Mouse (Mus musculus): Measurements from ENCODE around the gene Traf4. TPM values are rescaled to one million over a fixed set of nuclear protein-coding genes. Genes with fewer than 3 reads are reported as not detected.

Gene Traf4
- total RNA-seq, 2 experiments from 2014 or later, result 10.5 to 12.5 TPM

DNA sequence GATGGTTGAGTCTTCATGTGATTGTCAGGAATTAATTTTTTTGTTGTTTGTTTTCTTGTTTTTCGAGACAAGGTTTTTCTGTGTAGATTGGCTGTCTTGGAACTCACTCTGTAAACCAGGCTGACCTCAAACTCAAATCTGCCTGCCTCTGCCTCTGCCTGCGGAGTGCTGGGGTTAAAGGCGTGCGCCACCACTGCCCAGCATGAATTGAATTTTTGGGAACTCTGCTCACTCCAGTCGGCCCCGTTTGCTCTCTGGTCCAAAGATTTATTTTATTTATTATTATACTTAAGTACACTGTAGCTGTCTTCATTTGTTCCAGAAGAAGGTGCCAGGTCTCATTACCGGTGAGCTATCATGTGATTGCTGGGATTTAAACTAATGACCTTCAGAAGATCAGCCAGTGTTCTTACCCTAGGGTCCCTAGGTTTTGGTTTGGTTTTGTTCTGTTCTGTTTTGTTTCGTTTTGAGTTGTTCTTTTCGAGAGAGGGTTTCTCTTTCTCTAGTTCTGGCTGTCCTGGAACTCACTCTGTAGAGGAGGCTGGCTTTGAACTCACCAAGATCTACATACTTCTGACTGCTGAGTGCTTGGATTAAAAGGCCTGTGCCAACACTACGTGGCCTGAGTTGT is 18.6 kb upstream of the Traf4 start:
- no peak for DNase-seq (ENCODE audit: low spot score in 2 of 2)
- intact Hi-C loops (cut with DNase I), result loop anchor here (10.0 kb wide), 1 partner anchor 359 kb away; no protein-coding TSS in a partner anchor

- DNase-seq (ENCODE audit: low spot score in 2 of 2), result peak; percentile 88 to 91
- intact Hi-C loops (cut with DNase I), result loop anchor here (10.0 kb wide), 1 partner anchor 358 kb away; no protein-coding TSS in a partner anchor
These were observed 17.8 kb upstream of the Traf4 start, which contains the start of gene Rpl23a for GRCm38 (mm10) chr11:78182961-78183844. Gene Rpl23a, minus strand, starts transcription at chr11:78183584.

- no peak for DNase-seq (ENCODE audit: low spot score in 2 of 2)
- intact Hi-C loops (cut with DNase I), result loop anchor here (10.0 kb wide), 1 partner anchor 358 kb away; no protein-coding TSS in a partner anchor
These were observed 17.1 kb upstream of the Traf4 start for GRCm38 (mm10) chr11:78182450-78182849.

DNA sequence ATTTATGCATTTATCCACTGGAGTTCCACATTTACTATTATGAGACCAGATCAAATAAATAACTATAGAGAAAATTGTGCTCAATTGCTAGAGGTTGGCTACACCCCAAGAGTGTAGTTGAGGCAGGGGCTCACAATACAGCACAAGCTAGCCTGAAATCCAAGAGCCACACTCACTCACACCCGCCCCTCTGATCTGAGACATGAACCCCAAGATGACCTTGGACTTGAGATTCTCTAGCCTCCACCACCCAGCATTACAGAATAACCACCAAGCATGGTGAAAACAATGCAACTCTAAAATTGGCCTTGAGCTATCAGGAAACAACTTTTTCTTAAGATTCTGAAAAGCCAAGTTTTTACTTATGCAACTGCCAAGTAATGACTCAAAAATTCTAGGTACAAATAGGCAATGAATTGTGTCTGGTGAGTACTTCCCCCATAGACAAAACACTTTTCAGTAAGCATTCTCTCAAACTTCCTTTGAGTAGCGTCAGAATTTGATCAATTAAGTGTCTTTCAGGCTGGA is 16.5 kb upstream of the Traf4 start:
- intact Hi-C loops (cut with DNase I), result loop anchor here (10.0 kb wide), 1 partner anchor 357 kb away; no protein-coding TSS in a partner anchor
- no peak for DNase-seq (ENCODE audit: low spot score in 2 of 2)

DNA sequence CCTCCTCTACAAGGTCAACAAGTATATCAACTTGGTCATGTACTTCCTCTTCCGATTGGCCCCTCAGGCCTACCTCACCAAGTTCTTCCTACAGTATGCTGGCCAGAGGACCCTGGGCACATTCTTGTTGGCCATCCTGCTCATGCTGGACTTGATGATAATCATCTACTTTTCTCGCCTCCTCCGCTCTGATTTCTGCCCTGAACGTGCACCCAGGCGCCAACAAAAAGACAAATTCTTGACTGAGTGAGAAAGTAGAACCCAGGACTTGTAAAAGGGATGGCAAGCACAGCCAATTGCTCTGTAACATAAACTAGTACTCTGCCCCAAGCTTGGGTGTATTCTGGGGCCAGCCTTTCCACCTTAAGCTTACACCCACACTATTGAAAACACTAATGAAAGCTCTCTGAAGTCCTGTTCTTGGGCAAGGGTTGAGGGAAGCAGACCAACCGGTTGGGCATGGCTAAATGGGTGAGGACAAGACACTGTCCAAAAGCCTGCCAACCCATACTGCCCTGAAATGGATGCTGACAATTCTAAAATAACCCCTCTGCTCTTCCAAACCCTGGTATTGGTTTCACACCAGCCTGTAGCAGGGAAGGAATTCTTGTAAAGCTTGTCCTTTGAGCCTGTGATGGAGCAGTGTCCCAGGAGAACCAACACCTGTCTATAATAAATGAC is 14.8 kb upstream of the Traf4 start:
- no peak for DNase-seq (ENCODE audit: low spot score in 2 of 2)
- intact Hi-C loops (cut with DNase I), result loop anchor here (10.0 kb wide), 1 partner anchor 355 kb away; no protein-coding TSS in a partner anchor

GRCm38 (mm10) chr11:78179438-78179999 is 14.1 kb upstream of the Traf4 start:
- no peak for DNase-seq (ENCODE audit: low spot score in 2 of 2)
- intact Hi-C loops (cut with DNase I), result loop anchor here (5.0 kb wide), 3 partner anchors 117 to 197 kb away; partner anchors contain the start of genes Flot2 and Phf12

DNA sequence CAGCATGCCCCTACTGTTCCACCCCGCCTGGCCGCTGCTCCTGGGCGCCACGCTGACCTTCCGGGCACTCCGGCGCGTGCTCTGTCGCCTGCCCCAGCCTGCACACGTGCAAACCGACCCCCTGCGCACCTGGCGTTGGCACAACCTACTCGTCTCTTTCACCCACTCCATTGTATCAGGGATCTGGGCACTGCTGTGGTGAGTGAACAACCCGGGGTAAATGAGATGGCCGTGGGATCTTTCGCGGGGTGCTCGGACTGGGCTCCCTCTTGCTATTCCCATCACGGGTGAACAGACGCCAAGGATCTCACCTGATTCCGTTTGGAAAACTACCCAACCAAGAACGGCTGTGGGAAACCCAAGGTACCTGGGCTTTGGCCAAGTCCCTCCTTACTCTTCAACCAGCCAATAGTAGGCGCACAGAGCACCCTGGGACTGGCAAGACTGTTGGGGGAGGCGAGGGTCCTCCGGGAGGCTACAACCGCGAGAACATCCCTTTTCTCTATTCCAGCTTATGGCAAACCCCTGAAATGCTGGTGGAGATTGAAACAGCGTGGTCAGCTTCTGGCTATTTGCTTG is 13.6 kb upstream of the Traf4 start:
- intact Hi-C loops (cut with DNase I), result loop anchor here (5.0 kb wide), 3 partner anchors 117 to 197 kb away; partner anchors contain the start of genes Flot2 and Phf12
- DNase-seq (ENCODE audit: low spot score in 2 of 2), result peak in 1 of 2 experiments; percentile 50

- DNase-seq (ENCODE audit: low spot score in 2 of 2), result peak; percentile 90 to 93
- intact Hi-C loops (cut with DNase I), result loop anchor here (5.0 kb wide), 3 partner anchors 116 to 196 kb away; partner anchors contain the start of genes Flot2 and Phf12
These were observed 12.8 kb upstream of the Traf4 start for GRCm38 (mm10) chr11:78177903-78178858.

GRCm38 (mm10) chr11:78177437-78177836 is 12.0 kb upstream of the Traf4 start:
- DNase-seq (ENCODE audit: low spot score in 2 of 2), result no peak
- intact Hi-C loops (cut with DNase I), result loop anchor here (5.0 kb wide), 3 partner anchors 115 to 195 kb away; partner anchors contain the start of genes Flot2 and Phf12

DNA sequence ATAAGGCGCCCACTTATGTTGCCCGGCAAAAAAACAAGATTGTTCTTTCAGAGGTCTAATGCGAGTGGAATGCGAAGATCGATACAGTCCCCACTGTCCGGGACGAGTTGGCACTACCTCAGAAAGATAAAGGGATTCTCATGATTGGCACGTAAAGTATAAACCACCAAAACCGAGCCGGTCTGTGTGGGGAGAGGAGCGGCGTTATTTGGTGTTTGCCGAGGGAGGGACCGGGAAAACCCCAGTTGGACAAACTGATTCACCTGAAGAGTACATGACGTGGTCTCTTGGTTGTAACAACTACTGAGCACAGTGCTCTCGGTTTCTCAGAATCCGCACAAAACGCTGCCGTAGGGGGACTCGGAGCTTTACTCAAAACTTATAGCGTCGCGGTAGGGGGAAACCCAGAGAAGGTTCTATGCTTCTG is 11.5 kb upstream of the Traf4 start:
- no peak for DNase-seq (ENCODE audit: low spot score in 2 of 2)
- intact Hi-C loops (cut with DNase I), result loop anchor here (5.0 kb wide), 3 partner anchors 115 to 195 kb away; partner anchors contain the start of genes Flot2 and Phf12

- intact Hi-C loops (cut with DNase I), result loop anchor here (5.0 kb wide), 3 partner anchors 114 to 194 kb away; partner anchors contain the start of genes Flot2 and Phf12
- peak; percentile 80 to 84 for DNase-seq (ENCODE audit: low spot score in 2 of 2)
These were observed 11.0 kb upstream of the Traf4 start, which contains the start of the genes Nek8 and Tlcd1 for GRCm38 (mm10) chr11:78176402-78176862. Gene Nek8, minus strand, starts transcription at chr11:78176675. Gene Tlcd1, plus strand, starts transcription at chr11:78176711.

DNA sequence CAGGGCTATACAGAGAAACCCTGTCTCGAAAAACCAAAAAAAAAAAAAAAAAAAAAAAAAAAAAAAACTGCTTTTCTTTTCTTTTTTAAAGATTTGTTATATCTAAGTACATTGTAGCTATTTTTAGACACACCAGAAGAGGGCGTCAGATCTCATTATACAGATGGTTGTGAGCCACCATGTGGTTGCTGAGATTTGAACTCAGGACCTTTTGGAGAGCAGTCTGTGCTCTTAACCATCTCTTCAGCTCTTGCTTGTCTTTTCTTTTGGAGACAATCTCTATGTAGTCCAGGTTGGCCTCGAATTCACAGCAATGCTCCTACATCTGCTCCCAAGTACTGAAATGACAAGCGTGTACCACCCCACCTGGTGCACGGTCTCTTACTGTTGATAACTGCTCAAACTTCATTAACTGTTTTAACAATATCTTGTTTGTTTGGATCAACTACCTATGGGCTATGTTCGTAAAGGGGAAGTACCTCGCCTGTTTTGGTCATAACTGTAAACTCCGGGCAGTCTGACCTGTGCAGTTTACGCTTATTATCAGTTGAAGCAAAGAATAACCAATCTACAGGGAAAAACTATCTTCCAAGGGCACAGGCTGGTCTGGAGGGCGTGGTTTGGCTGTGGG is 10.5 kb upstream of the Traf4 start:
- intact Hi-C loops (cut with DNase I), result loop anchor here (5.0 kb wide), 3 partner anchors 114 to 194 kb away; partner anchors contain the start of genes Flot2 and Phf12
- DNase-seq (ENCODE audit: low spot score in 2 of 2), result no peak

DNA sequence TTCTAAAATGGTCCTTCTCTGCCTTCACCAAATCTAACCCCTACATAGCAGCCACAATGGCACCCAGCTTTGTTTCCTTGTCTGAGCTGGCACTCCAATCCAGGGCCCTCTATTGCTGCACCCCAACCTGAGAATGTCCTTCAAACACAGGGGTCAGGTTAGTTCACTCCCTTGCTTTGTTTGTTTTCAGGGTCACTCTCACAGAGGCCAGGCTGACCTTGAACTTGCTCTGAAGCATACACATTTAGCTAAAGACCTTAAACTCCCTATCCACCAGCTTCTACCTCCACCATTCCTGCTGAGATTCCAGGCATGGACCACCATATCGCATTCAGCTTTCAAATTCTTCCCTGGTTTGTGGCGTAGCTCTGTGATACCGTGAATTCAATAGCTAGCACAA is 9.1 kb upstream of the Traf4 start:
- intact Hi-C loops (cut with DNase I), result no loop called here
- DNase-seq (ENCODE audit: low spot score in 2 of 2), result no peak

DNA sequence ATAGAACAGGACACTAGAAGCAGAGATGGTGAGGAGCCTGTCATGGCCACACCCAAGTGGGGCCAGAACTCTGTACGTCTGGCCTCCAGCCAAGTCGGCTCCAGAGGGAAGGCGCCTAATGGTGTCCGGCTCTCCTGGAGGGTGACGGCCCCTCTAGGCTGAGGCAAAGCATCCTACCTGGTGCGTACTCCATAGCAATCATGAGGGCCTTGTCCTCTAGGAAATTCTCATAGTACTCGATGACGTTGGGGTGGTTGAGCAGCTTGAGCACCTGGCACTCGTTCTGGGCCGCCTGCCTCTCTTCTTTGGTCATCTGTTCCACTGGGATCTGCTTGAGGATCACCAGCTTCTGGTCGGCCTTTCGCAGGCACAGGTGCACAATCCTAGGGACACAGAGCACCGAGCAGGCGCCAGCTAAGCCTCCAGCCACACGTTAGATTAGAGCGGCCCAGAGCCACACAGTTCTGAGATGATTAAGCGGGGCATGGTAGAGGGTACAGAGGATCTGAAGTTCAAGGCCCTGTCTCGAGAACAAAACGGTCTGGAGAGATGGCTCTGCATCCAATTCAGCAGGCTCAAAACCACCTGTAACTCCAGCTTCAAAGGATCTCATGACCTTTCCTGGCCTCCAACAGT is 7.5 kb upstream of the Traf4 start:
- intact Hi-C loops (cut with DNase I), result no loop called here
- no peak for DNase-seq (ENCODE audit: low spot score in 2 of 2)

- no peak for DNase-seq (ENCODE audit: low spot score in 2 of 2)
- intact Hi-C loops (cut with DNase I), result no loop called here
These were observed 6.8 kb upstream of the Traf4 start for GRCm38 (mm10) chr11:78172034-78172747.
